Mouse (Mus musculus): ENCODE data around the gene Mrpl23. TPM values are rescaled to one million over a fixed set of nuclear protein-coding genes. Genes with fewer than 3 reads are reported as not detected.

Gene Mrpl23
- polyA plus RNA-seq, 1 experiment from 2014 or later = 17.2 TPM

MicroRNAs within 50 kb of the gene (microRNA counts, 519-probe panel; counts per million panel counts)
- 3,105 counts per million, percentile 40 among the panel's probes with 10 or more counts for microRNA mmu-miR-675-3p
- 2,175 counts per million, percentile 17 among the panel's probes with 10 or more counts for microRNA mmu-miR-675-5p

Small RNA genes lying within 50 kb of the gene (microRNA-seq; reads per million reads assigned to microRNA genes)
- 120 reads per million, percentile 44 among the genes with 10 or more reads in this experiment for gene Mir675 (ENCODE audit: borderline number of aligned reads)

Other genes with a start within 250 kb of the Mrpl23 start
- not detected in 2 replicates for gene Krtap5-1, start 235.6 kb upstream of the Mrpl23 start, polyA plus RNA-seq (2014; fragmentation: Nextera tagmentation; extraction: Ambion mirVana)
- gene Krtap5-4, start 229.1 kb upstream of the Mrpl23 start, polyA plus RNA-seq (2014; fragmentation: Nextera tagmentation; extraction: Ambion mirVana) = 0.20 TPM in 1 of 2 replicates, not detected in the other
- 0.97 and 1.9 TPM in 2 replicates for gene Ifitm10, start 158.9 kb upstream of the Mrpl23 start, polyA plus RNA-seq (2014; fragmentation: Nextera tagmentation; extraction: Ambion mirVana)
- 2.0 TPM in 1 of 2 replicates, not detected in the other for gene Gm49369, start 150.0 kb upstream of the Mrpl23 start, polyA plus RNA-seq (2014; fragmentation: Nextera tagmentation; extraction: Ambion mirVana)
- gene Ctsd, start 144.6 kb upstream of the Mrpl23 start, polyA plus RNA-seq (2014; fragmentation: Nextera tagmentation; extraction: Ambion mirVana) = 163 and 197 TPM in 2 replicates
- gene Syt8, start 97.8 kb upstream of the Mrpl23 start, polyA plus RNA-seq (2014; fragmentation: Nextera tagmentation; extraction: Ambion mirVana) = 0.52 TPM in 1 of 2 replicates, not detected in the other
- gene Tnni2, start 90.9 kb upstream of the Mrpl23 start, polyA plus RNA-seq (2014; fragmentation: Nextera tagmentation; extraction: Ambion mirVana) = 1.4 and 2.7 TPM in 2 replicates
- gene Lsp1, start 71.9 kb upstream of the Mrpl23 start, polyA plus RNA-seq (2014; fragmentation: Nextera tagmentation; extraction: Ambion mirVana) = 23.3 and 23.7 TPM in 2 replicates
- gene Tnnt3, start 33.9 kb upstream of the Mrpl23 start, polyA plus RNA-seq (2014; fragmentation: Nextera tagmentation; extraction: Ambion mirVana) = 1.5 and 2.8 TPM in 2 replicates
- 313 and 355 TPM in 2 replicates for gene Igf2, start 134.1 kb downstream of the Mrpl23 start, polyA plus RNA-seq (2014; fragmentation: Nextera tagmentation; extraction: Ambion mirVana)
- gene Gm49394, start 137.3 kb downstream of the Mrpl23 start, polyA plus RNA-seq (2014; fragmentation: Nextera tagmentation; extraction: Ambion mirVana) = 0.08 TPM in 1 of 2 replicates, not detected in the other
- gene Ins2, start 210.7 kb downstream of the Mrpl23 start, polyA plus RNA-seq (2014; fragmentation: Nextera tagmentation; extraction: Ambion mirVana) = not detected in 2 replicates